Mouse (Mus musculus) forebrain, embryonic 11.5 days (tissue): ENCODE data around the gene 1810009A15Rik. TPM values are rescaled to one million over a fixed set of nuclear protein-coding genes. Genes with fewer than 3 reads are reported as not detected.
A peak's percentile ranks its signal among the peaks of the same experiment; 100 is the strongest.
"Not testable (repeated sequence)": the region's sequence is repeated elsewhere in the genome, so short reads cannot be mapped to it uniquely, and the experiment has no call there.

Source experiments
- ATAC-seq: fragments of 200-750 bp; cut with Nextera tagmentation; replicated peaks from 2 replicates; pipeline ENCODE4 v1.8.0; 2017; ENCODE audit warnings: moderate TSS enrichment; ENCODE audit not compliant: low FRiP score
- DNase-seq: peaks from one replicate; pipeline ENCODE4 v3.0.0-alpha.2; 2017; ENCODE audit warnings: low spot score
- H3K27ac ChIP-seq: fragments of 300-500 bp; sonication (generic); 2 replicates; pipeline ENCODE4 v1.5.1; 2014; ENCODE audit warnings: low read depth, low read length
- H3K27me3 ChIP-seq: fragments of 300-500 bp; sonication (generic); 2 replicates; pipeline ENCODE4 v1.6.1; 2014; ENCODE audit warnings: mild to moderate bottlenecking, low read length, mixed read lengths; ENCODE audit not compliant: control insufficient read depth, insufficient read depth
- H3K36me3 ChIP-seq: fragments of 300-500 bp; sonication (generic); 2 replicates; pipeline ENCODE4 v1.6.1; 2014; ENCODE audit warnings: mild to moderate bottlenecking, low read length, moderate library complexity, mixed read lengths; ENCODE audit not compliant: control insufficient read depth, insufficient read depth
- H3K4me1 ChIP-seq: fragments of 300-500 bp; sonication (generic); replicated peaks from 2 replicates; pipeline ENCODE4 v1.6.1; 2014; ENCODE audit warnings: low read length, mixed read lengths; ENCODE audit not compliant: control insufficient read depth, insufficient read depth
- H3K4me2 ChIP-seq: fragments of 300-500 bp; sonication (generic); 2 replicates; pipeline ENCODE4 v1.6.1; 2014; ENCODE audit warnings: low read depth, mild to moderate bottlenecking, low read length, moderate library complexity, mixed read lengths; ENCODE audit not compliant: severe bottlenecking
- H3K4me3 ChIP-seq: fragments of 300-500 bp; sonication (generic); 2 replicates; pipeline ENCODE4 v1.5.1; 2014; ENCODE audit warnings: low read depth, low read length
- H3K9ac ChIP-seq: fragments of 300-500 bp; sonication (generic); 2 replicates; pipeline ENCODE4 v1.6.1; 2014; ENCODE audit warnings: low read length
- H3K9me3 ChIP-seq: fragments of 300-500 bp; sonication (generic); 2 replicates; pipeline ENCODE4 v1.6.1; 2016; ENCODE audit warnings: low read length, mixed read lengths; ENCODE audit not compliant: control insufficient read depth
- WGBS: fragments of 180-500 bp; shearing (Covaris S2); extraction: QIAGEN DNeasy Blood & Tissue Kit; methylation state at CpG from one replicate; pipeline ENCODE4 v1.1.7; 2014; 5-methylcytosine and 5-hydroxymethylcytosine counted together
- polyA plus RNA-seq: library from polyadenylated mRNA; unstranded; fragments of >200 nt; fragmentation: Nextera tagmentation; extraction: Ambion mirVana; gene quantifications from 2 replicates; pipeline ENCODE4 v1.2.1, GENCODE M21; 2014

The 1810009A15Rik gene
- polyA plus RNA-seq, 1 experiment from 2014 or later: 124 TPM

DNA sequence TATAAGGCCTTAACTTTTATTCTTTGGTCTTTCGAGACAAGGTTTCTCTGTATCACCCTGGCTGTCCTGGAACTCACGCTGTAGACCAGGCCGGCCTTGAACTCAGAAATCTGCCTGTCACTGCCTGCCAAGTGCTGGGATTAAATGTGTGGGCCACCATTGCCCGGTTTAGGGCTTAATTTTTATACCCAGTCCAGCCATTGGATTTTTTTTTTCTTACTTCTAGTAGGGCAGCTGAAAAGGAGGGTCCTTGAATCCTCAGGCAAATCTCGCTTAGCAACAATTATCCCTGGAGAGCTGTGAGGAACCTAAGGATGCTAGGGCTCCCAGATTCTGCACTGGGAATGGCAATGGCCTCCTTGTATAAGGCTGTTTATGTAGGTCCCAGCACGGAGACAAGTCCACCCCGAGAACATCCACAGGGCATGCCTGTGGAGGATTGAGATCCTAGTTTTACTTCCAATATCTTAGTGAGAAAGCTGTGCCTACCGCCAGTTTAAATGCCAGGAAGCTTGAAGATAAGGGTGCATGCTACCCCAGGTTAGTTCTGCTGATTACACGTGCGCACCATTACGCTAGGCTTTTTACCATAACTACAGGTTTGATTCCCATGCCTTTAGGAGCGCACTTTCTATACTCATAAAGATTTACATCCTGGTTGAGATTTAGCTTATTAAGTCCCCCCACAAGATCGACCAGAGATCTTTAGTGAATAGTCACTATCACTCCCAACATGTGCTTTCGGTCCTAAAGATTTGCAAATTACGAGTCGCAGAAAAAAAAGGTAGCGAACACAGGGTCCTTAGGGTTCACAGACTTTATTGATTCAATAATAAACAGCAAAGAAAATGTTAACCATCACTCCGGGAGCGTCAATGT, 829 bp upstream of the 1810009A15Rik start:
- no peaks in the 10 kb centered on the region; the same call in 1 of the 2 replicates for H3K36me3 ChIP-seq
- peak overlapping the region; percentile 76 for H3K4me2 ChIP-seq
- peak overlapping the region; percentile 50 for H3K4me3 ChIP-seq
- ATAC-seq: no peak
- 16% methylated on average over 19 of the region's 19 CpGs for WGBS
- DNase-seq: no peak
- H3K4me1 ChIP-seq: no peaks in the 10 kb centered on the region; the same call in 1 of the 2 replicates
- no peaks in the 10 kb centered on the region for H3K27me3 ChIP-seq
- H3K9ac ChIP-seq: peak overlapping the region; percentile 79
- no peaks in the 10 kb centered on the region for H3K9me3 ChIP-seq
- peak overlapping the region; percentile 62; the same call in 1 of the 2 replicates for H3K27ac ChIP-seq

GRCm38 (mm10) chr19:8892829-8893766, 4.4 kb downstream of the 1810009A15Rik start, which contains the start of gene Ints5:
Gene Ints5, plus strand, starts transcription at chr19:8893005.
- H3K9ac ChIP-seq: peak within 1 kb of the TSS; percentile 89
- 3% methylated on average over 54 of the region's 54 CpGs for WGBS
- peak; percentile 53 for ATAC-seq

GRCm38 (mm10) chr19:8895397-8895960, 6.8 kb downstream of the 1810009A15Rik start:
- Histone ChIP-seq H3K4me1 (peaks cover 11% of the 10 kb centered on the region), H3K36me3 (no peaks in the 10 kb centered on the region; the same call in 1 of the 2 replicates), H3K27me3 (no peaks in the 10 kb centered on the region), H3K4me3 (no peak overlapping the region), H3K27ac (no peak overlapping the region), H3K9ac (no peak overlapping the region; the same call in 1 of the 2 replicates), H3K9me3 (no peaks in the 10 kb centered on the region), H3K4me2 (no peak overlapping the region)
- DNase-seq (no peak), ATAC-seq (no peak)
- 96% methylated on average over 9 of the region's 9 CpGs for WGBS

More at GRCm38 (mm10) chr19:8892829-8893766, 4.4 kb downstream of the 1810009A15Rik start, which contains the start of gene Ints5:
- Histone ChIP-seq H3K4me3 (peak within 1 kb of the TSS; percentile 61), H3K36me3 (no peaks in the 10 kb centered on the region; the same call in 1 of the 2 replicates), H3K4me2 (peak within 1 kb of the TSS; percentile 65), H3K4me1 (peaks cover 5% of the 10 kb centered on the region; the same call in 1 of the 2 replicates), H3K9me3 (no peaks in the 10 kb centered on the region), H3K27me3 (no peaks in the 10 kb centered on the region), H3K27ac (peak within 1 kb of the TSS; percentile 25)
- DNase-seq: peak; percentile 91

DNA sequence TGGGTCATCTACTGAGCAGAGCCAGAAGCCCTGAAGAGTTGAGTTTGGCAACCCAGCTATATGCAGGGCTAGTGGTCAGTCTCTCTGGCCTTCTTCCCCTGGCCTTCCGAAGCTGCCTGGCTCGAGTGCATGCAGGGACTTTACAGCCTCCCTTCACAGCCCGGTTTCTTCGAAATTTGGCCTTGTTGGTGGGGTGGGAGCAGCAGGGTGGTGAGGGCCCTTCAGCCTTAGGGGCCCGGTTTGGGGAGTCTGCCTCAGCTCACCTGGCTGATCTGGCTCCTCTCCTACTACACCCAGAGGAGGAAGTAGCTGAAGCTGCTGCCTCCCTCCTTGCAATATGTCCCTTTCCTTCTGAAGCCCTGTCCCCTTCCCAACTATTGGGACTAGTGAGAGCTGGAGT, 7.6 kb downstream of the 1810009A15Rik start:
- not testable (repeated sequence) for DNase-seq, ATAC-seq, H3K4me2 ChIP-seq, H3K36me3 ChIP-seq, H3K27ac ChIP-seq, H3K4me3 ChIP-seq, H3K9ac ChIP-seq, H3K9me3 ChIP-seq, H3K27me3 ChIP-seq
- WGBS: 89% methylated on average over 5 of the region's 5 CpGs
- peaks cover 11% of the 10 kb centered on the region for H3K4me1 ChIP-seq

DNA sequence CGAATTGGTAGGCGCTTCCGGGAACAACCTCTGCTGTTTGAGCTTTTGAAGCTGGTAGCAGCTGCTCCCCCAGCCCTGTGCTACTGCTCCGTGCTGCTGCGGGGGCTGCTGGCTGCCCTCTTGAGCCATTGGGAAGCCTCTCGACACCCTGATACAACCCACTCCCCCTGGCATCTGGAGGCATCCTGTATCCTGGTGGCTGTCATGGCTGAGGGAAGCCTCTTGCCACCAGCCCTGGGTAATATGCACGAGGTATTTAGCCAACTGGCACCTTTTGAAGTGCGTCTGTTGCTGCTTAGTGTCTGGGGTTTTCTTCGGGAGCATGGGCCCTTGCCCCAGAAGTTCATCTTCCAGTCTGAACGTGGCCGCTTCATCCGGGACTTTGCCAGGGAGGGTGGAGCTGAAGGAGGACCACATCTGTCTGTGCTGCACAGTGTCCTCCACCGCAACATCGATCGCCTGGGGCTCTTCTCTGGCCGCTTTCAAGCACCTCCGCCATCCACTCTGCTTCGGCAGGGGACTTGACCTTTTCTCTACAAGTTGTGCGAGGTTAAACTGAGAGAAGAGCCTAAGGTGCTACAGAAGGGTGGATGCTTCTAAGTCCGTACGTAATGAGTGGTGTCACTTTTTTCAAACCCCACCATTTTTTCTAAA, 8.7 kb downstream of the 1810009A15Rik start:
- H3K27ac ChIP-seq: peak overlapping the region; percentile 37; the same call in 1 of the 2 replicates
- peak; percentile 66 for DNase-seq
- H3K4me3 ChIP-seq: peak overlapping the region; percentile 97
- ATAC-seq: peak; percentile 55
- 29% methylated on average over 21 of the region's 21 CpGs for WGBS
- not testable (repeated sequence) for H3K36me3 ChIP-seq, H3K27me3 ChIP-seq, H3K9me3 ChIP-seq
- H3K9ac ChIP-seq: peak overlapping the region; percentile 79
- peaks cover 11% of the 10 kb centered on the region for H3K4me1 ChIP-seq
- peak overlapping the region; percentile 89 for H3K4me2 ChIP-seq

DNA sequence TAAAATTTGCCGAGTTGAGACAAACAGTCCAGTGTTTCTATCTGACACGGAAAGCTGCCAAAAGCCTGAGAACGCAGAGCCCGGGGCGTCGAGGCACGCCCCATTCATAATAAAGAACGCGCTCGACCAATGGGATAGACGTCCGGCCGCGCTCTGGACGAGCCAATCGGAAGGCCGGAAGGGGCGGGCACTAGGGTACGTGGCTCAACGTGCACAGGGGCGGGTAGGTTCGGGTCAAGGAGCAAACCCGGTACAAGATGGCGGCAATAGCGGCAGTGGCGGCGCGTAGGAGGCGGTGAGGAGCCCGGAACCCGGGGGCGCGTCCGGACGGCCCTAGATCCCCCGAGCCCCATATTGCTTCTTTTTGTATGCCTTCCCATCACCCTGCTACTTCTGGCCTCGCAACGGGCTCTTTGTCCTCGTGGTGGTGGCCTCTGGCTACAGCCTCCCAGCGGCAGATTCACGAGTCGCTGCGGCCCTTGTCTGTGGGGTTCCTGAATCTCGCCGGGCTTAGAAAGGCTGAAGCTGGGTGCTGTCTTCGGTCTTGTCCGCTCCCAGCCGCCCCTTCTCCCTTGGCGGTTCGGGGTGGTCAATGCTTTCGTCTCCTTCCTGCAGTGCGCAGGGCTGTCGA, 9.3 kb downstream of the 1810009A15Rik start, which contains the start of gene Ganab:
Gene Ganab, plus strand, starts transcription at position 207 of the 631 bp plus-strand sequence.
- peaks cover 11% of the 10 kb centered on the region for H3K4me1 ChIP-seq
- H3K27ac ChIP-seq: peak within 1 kb of the TSS; percentile 55; the same call in 1 of the 2 replicates
- peaks cover 2% of the 10 kb centered on the region; the same call in 1 of the 2 replicates for H3K36me3 ChIP-seq
- H3K4me3 ChIP-seq: peak within 1 kb of the TSS; percentile 97
- no peaks in the 10 kb centered on the region for H3K9me3 ChIP-seq
- H3K9ac ChIP-seq: peak within 1 kb of the TSS; percentile 79
- ATAC-seq (peak; percentile 99), DNase-seq (peak; percentile 98)
- no peaks in the 10 kb centered on the region for H3K27me3 ChIP-seq
- under 1% methylated on average over 53 of the region's 53 CpGs for WGBS
- H3K4me2 ChIP-seq: peak within 1 kb of the TSS; percentile 89

DNA sequence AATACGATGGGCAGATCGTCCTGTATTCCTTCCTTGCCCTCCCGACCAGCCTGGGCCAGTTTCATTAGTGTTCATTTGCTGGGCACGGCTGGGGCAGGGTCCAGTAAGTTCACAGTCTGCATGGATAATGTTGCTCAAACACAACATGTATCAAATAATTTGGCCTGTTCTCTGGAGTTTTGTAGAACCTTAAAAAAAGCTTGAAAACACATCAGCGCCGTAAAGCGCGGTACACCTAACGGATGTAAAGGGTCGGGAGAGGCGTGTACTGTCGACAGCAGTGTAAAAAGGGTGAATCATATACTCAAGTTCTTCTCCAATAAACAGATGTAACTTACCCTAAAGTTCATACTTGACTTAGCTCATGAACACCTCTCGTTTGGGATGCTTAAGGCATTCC, 9.9 kb downstream of the 1810009A15Rik start:
- H3K9ac ChIP-seq: peak overlapping the region; percentile 79

More for the DNA sequence above, 9.9 kb downstream of the 1810009A15Rik start:
- Histone ChIP-seq H3K9me3 (no peaks in the 10 kb centered on the region), H3K36me3 (peaks cover 2% of the 10 kb centered on the region; the same call in 1 of the 2 replicates), H3K27me3 (no peaks in the 10 kb centered on the region), H3K27ac (no peak overlapping the region), H3K4me2 (peak overlapping the region; percentile 89), H3K4me3 (peak overlapping the region; percentile 97), H3K4me1 (peaks cover 11% of the 10 kb centered on the region)
- WGBS: 15% methylated on average over 13 of the region's 13 CpGs
- DNase-seq (no peak), ATAC-seq (no peak)
